Mouse (Mus musculus): ENCODE data around the gene Zfp781.
"Not testable (repeated sequence)": the region's sequence is repeated elsewhere in the genome, so short reads cannot be mapped to it uniquely, and the experiment has no call there.

Gene Zfp781

DNA sequence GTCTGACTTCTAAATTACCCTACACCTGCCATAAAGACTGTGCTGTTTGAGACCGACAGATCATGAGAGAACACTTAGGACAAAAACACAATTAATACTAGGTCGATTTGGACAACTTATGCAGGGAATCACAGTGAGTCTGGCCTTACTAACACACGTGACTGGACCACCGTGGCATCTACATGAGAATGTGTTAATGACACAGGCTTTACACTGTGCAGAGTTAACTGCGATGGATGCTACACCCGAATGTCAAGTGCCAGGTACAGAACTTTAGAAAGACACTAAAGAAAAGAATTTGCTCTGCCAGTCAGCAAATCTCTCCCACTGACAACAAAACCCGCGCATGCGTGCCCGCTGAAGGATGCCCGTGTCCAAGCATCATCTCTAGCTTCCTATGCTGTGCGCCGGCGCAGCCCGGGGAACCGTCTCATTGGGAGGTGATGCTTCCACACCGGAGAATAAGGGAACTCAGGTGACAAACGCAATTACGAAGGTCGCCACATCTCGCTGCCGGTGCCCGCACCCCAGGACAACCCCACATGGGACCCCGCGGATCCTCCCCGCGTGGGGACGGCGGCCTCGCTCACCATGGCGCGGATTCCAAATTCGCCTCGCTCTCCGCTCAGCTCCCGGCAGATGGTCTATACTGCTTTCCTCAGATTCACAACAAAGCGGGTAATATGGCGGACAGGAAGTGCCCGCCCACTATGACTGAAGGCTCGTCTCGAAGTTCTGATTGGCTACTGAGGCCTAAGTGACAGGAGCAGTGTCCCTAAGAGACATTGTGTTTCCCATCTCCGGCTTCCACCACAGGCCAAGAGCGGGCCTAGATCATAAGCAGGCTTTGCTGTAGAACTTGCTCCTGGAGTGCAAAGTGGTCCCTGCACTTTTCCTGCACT, at the start of gene Zfp781:
TSS of gene Zfp781 (minus strand) at position 639 of the 902 bp plus-strand sequence.
- DNase-seq (ENCODE audit: low spot score in 2 of 2) = not testable (repeated sequence)

DNA sequence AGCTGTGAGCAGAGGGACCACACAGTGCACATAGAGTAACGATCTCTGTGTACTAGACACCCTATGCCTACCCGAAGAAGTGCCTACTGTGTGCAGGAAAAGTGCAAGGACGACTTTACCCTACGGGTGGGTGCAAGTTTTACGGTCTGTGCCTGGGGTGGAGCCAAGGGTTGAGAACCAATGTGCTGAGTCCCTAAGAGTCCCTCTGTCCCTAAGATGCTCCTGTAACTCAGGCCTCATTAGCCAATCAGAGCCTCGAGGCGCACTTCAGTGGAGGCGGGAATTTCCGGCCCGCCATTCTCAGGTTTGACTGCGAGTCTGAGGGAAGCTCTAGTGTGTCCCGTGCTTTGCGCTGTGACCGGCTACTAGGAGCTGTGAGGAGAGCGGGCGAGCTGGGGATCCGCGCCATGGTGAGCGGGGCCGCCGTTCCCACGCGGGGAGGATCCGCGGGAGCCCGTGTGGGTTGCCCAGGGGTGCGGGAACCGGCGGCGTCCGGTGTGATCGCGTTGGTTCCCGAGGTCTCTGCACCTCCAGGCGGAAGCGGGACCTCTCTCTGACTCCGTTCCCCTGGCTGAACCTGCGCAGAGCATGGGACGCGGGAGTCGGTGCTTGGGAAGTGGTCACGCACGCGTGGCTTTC, 48.2 kb upstream of the Zfp781 start:
- DNase-seq (ENCODE audit: low spot score in 2 of 2) = not testable (repeated sequence)

DNA sequence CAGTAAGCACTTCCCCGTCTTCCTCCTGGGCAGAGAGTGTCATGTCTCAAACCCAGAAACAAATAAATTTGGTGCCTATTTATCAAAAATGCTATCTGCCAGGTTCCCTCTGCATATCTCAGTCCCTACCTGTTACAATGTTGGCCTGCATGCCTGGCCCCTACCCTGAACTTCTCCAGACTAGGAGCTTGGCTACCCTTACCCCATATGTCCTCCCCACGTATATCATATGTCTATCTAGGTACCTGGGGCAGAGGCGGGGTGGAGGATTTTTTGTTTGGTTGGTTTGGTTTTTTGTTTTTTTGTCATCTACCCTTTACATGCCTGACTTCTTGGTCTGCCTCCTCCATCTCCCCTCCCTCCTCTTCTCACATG, 451 bp upstream of the Zfp781 start:
- not testable (repeated sequence) for DNase-seq (ENCODE audit: low spot score in 2 of 2)

DNA sequence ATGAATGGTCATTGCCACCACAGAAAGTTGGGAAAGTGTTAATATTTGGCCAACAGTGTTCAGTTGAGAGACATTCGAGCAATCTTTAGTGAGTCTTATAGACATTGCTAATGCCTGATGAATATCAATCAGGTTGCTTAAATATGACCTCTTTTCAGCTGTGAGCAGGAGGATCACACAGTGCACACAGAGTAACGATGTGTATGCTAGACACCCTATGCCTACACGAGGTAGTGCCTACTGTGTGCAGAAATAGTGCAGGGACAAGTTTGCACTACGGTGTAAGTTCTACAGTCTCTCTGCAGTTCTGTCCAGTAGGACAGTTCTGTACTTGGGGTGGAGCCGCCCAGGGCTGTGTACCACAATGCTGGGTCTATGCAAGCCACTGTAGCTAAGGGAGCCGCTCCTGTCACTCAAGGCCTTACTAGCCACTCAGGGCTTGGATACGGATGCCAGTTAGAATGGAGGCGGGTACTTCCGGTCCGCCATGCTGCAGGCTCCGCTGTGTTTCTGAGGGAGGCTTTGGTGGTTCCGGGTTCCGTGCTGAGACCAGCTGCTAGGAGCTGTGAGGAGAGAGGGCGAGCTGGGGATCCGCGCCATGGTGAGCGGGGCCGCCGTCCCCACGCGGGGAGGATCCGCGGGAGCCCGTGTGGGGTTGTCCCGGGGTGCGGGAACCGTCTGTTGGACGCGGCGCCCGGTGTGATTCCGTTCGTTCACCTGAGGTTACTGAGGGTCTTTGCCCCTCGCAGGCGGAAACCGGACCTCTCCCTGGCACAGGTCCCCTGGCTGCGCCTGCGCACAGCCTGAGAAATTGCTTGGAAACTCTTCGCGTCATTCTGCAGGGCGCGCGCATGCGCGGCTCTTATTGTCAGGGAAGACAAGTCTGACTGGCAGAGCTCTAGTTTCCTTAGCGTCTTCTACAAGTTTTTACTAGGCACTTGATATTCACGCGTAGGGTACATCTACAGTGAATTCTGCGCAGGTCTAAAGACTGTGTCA, 66.6 kb downstream of the Zfp781 start, which contains the start of gene Gm32687:
TSS of gene Gm32687 (plus strand) at position 526 of the 999 bp plus-strand sequence.
- DNase-seq (ENCODE audit: low spot score in 2 of 2) = not testable (repeated sequence)
